In the genomic region with DNA sequence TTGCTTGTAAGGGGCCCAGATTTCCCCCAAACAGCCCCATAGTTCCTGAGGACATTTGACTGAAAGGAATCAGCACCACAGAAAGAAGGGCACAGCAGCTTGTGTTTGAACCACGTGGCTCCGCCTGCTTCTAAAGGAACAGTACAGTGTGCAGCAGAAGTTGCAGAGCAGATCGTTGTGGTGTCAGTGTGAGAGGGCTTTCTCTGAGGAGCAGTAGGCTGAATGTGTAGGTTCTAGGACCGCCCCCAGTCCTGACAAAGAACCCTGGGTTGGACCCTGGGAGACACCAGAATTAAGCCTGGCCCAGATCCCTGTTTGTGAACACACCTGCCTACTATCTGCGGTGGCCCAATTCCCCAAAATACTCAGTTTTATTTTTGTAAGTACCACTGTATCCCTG, we compare ENCODE assay signal across 8 mouse cellular contexts. TPM values are rescaled to one million over a fixed set of nuclear protein-coding genes. Genes with fewer than 3 reads are reported as not detected.
DNase-seq lines count a peak whose midpoint lies in the region; ATAC-seq lines count a peak whose summit lies in the region.

No protein-coding gene starts in this region.

- WGBS in heart, embryonic 11.5 days (ENCODE audit: insufficient replicate concordance) = 74% methylated on average over 5 of the region's 5 CpGs
- 77% methylated on average over 5 of the region's 5 CpGs for WGBS in midbrain, embryonic 10.5 days
- 75% methylated on average over 5 of the region's 5 CpGs for WGBS in midbrain, embryonic 15.5 days

- peaks cover 8% of the 10 kb centered on the region for H3K36me3 ChIP-seq in heart, embryonic 11.5 days (ENCODE audit: control insufficient read depth, insufficient read depth, low read length)
- peaks cover 24% of the 10 kb centered on the region for H3K36me3 ChIP-seq in midbrain, embryonic 10.5 days
- H3K36me3 ChIP-seq in midbrain, embryonic 15.5 days (replicated peaks) = peaks cover 16% of the 10 kb centered on the region; the same call in 1 of the 2 replicates

- peak overlapping the region; percentile 2; the same call in 1 of the 2 replicates for H3K4me2 ChIP-seq in heart, embryonic 11.5 days
- no peak overlapping the region for H3K4me2 ChIP-seq in midbrain, embryonic 15.5 days

- no peak overlapping the region for H3K27ac ChIP-seq in heart, embryonic 11.5 days (ENCODE audit: low read depth, low read length)
- no peak overlapping the region for H3K27ac ChIP-seq in midbrain, embryonic 10.5 days (replicated peaks)
- no peak overlapping the region for H3K27ac ChIP-seq in midbrain, embryonic 15.5 days

- no peak for ATAC-seq in heart, embryonic 11.5 days (replicated peaks; ENCODE audit: insufficient number of reproducible peaks, low FRiP score, low TSS enrichment)
- ATAC-seq in midbrain, embryonic 15.5 days (replicated peaks) = no peak

- DNase-seq in heart, adult 9 months (ENCODE audit: low spot score in 2 of 2) = no peak
- no peak for DNase-seq in midbrain, embryonic 10.5 days (ENCODE audit: low spot score)
- peak; percentile 47 to 74 for DNase-seq in frontal cortex, postnatal 36 days (ENCODE audit: low spot score in 2 of 2)
- peak; percentile 65 to 74 for DNase-seq in right cerebral cortex, postnatal 10 days (ENCODE audit: low spot score in 2 of 2)
- no peak for DNase-seq in embryo, embryonic 11 days
- no peak for DNase-seq in adrenal gland, adult 8-10 months

- H3K4me1 ChIP-seq in heart, embryonic 11.5 days (ENCODE audit: control insufficient read depth, insufficient read depth, low read length) = peaks cover 22% of the 10 kb centered on the region
- peaks cover 47% of the 10 kb centered on the region for H3K4me1 ChIP-seq in midbrain, embryonic 10.5 days
- H3K4me1 ChIP-seq in midbrain, embryonic 15.5 days = peaks cover 32% of the 10 kb centered on the region

- H3K9ac ChIP-seq in heart, embryonic 11.5 days (ENCODE audit: low read depth, low read length) = no peak overlapping the region
- no peak overlapping the region for H3K9ac ChIP-seq in midbrain, embryonic 15.5 days

- no peaks in the 10 kb centered on the region for H3K9me3 ChIP-seq in heart, embryonic 11.5 days (replicated peaks; ENCODE audit: control insufficient read depth, low read length)
- no peaks in the 10 kb centered on the region for H3K9me3 ChIP-seq in midbrain, embryonic 10.5 days (replicated peaks)
- no peaks in the 10 kb centered on the region for H3K9me3 ChIP-seq in midbrain, embryonic 15.5 days

- H3K27me3 ChIP-seq in heart, embryonic 11.5 days (ENCODE audit: control insufficient read depth, insufficient read depth, low read length) = no peaks in the 10 kb centered on the region
- no peaks in the 10 kb centered on the region for H3K27me3 ChIP-seq in midbrain, embryonic 10.5 days (ENCODE audit: low read depth, poor library complexity, severe bottlenecking)
- no peaks in the 10 kb centered on the region for H3K27me3 ChIP-seq in midbrain, embryonic 15.5 days (replicated peaks)

- H3K4me3 ChIP-seq in heart, embryonic 11.5 days (ENCODE audit: low read depth, low read length) = no peak overlapping the region
- H3K4me3 ChIP-seq in midbrain, embryonic 10.5 days = 0 out of 2 replicates have a peak overlapping the region, but pooled peaks have one; percentile 9
- no peak overlapping the region for H3K4me3 ChIP-seq in midbrain, embryonic 15.5 days

RNA-seq across cellular contexts. Expression of a gene that starts 1.6 kb away (rescaled TPM):
- polyA plus RNA-seq in heart, embryonic 11.5 days (2014; fragmentation: Nextera tagmentation; extraction: Ambion mirVana) = 13.3 and 14.5 TPM in 2 replicates
- 8.3 and 10.1 TPM in 2 replicates for polyA plus RNA-seq in midbrain, embryonic 10.5 days (2016; fragmentation: Nextera tagmentation; extraction: Ambion mirVana)
- 8.1 and 9.8 TPM in 2 replicates for polyA plus RNA-seq in midbrain, embryonic 15.5 days (2015; fragmentation: Nextera tagmentation; extraction: Ambion mirVana)
- 10 to 100 TPM; 30.1 to 37.2 (median 35.0) TPM for total RNA-seq in adrenal gland, adult 8-10 months (2022)

RNA-seq across cellular contexts. Expression of a gene that starts 5.2 kb away (rescaled TPM):
- 16.9 and 20.8 TPM in 2 replicates for polyA plus RNA-seq in heart, embryonic 11.5 days (2014; fragmentation: Nextera tagmentation; extraction: Ambion mirVana)
- polyA plus RNA-seq in midbrain, embryonic 10.5 days (2016; fragmentation: Nextera tagmentation; extraction: Ambion mirVana) = 13.4 and 14.7 TPM in 2 replicates
- polyA plus RNA-seq in midbrain, embryonic 15.5 days (2015; fragmentation: Nextera tagmentation; extraction: Ambion mirVana) = 21.5 and 21.6 TPM in 2 replicates
- 10 to 100 TPM; 39.6 to 54.6 (median 45.7) TPM for total RNA-seq in adrenal gland, adult 8-10 months (2022)

RNA-seq across cellular contexts. Expression of a gene that starts 14.1 kb away (rescaled TPM):
- 0.46 TPM in 1 of 2 replicates, not detected in the other for polyA plus RNA-seq in heart, embryonic 11.5 days (2014; fragmentation: Nextera tagmentation; extraction: Ambion mirVana)
- 0.35 TPM in 1 of 2 replicates, not detected in the other for polyA plus RNA-seq in midbrain, embryonic 10.5 days (2016; fragmentation: Nextera tagmentation; extraction: Ambion mirVana)
- not detected in 2 replicates for polyA plus RNA-seq in midbrain, embryonic 15.5 days (2015; fragmentation: Nextera tagmentation; extraction: Ambion mirVana)
- 1 to 10 TPM; 4.2 to 8.9 (median 5.8) TPM for total RNA-seq in adrenal gland, adult 8-10 months (2022)

RNA-seq across cellular contexts. Expression of a gene that starts 26.9 kb away (rescaled TPM):
- 2.5 and 3.3 TPM in 2 replicates for polyA plus RNA-seq in heart, embryonic 11.5 days (2014; fragmentation: Nextera tagmentation; extraction: Ambion mirVana)
- polyA plus RNA-seq in midbrain, embryonic 10.5 days (2016; fragmentation: Nextera tagmentation; extraction: Ambion mirVana) = 7.9 and 8.3 TPM in 2 replicates
- polyA plus RNA-seq in midbrain, embryonic 15.5 days (2015; fragmentation: Nextera tagmentation; extraction: Ambion mirVana) = 10.8 and 12.1 TPM in 2 replicates
- 10 to 100 TPM; 13.5 to 18.6 (median 16.5) TPM for total RNA-seq in adrenal gland, adult 8-10 months (2022)

RNA-seq across cellular contexts. Expression of a gene that starts 29.1 kb away (rescaled TPM):
- 18.1 and 23.5 TPM in 2 replicates for polyA plus RNA-seq in heart, embryonic 11.5 days (2014; fragmentation: Nextera tagmentation; extraction: Ambion mirVana)
- 5.0 and 7.2 TPM in 2 replicates for polyA plus RNA-seq in midbrain, embryonic 10.5 days (2016; fragmentation: Nextera tagmentation; extraction: Ambion mirVana)
- 8.9 and 10.2 TPM in 2 replicates for polyA plus RNA-seq in midbrain, embryonic 15.5 days (2015; fragmentation: Nextera tagmentation; extraction: Ambion mirVana)
- 10 to 100 TPM; 33.8 to 44.9 (median 41.5) TPM for total RNA-seq in adrenal gland, adult 8-10 months (2022)

Comparison
In these comparisons a context has a peak if more than half of its experiments do, and no peak if none do; other contexts are left out.
1. DNase-seq: peak in frontal cortex, postnatal 36 days (2 of 2) and right cerebral cortex, postnatal 10 days (2 of 2); none in heart, adult 9 months (0 of 2), midbrain, embryonic 10.5 days (single experiment), embryo, embryonic 11 days (single experiment) and adrenal gland, adult 8-10 months (single experiment).